Mouse (Mus musculus): ENCODE data around the gene Gm17304.

Gene Gm17304

DNA sequence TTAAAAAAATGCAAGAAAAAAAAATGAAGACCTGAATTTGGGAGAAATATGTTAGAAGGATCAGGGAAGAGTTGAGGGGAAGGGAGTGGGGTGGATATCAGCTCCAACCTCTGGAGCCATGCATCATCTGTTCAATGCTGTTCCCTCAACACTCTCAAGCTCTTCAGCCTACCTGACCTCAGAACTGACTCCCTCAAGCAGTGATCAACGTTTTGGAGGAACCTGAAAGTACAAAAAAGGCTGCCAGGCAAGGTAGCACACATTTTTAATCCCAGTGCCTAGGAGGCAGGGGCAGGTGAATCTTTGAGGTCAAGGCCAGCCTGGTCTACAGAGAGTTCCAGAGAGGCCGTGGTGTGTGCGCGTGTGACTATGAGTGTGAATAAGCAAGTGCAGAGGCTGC is at the start of gene Gm17304:
Gene Gm17304, plus strand, starts transcription at position 301 of the 400 bp plus-strand sequence.
- DNase-seq (ENCODE audit: low spot score in 2 of 2): no peak

DNA sequence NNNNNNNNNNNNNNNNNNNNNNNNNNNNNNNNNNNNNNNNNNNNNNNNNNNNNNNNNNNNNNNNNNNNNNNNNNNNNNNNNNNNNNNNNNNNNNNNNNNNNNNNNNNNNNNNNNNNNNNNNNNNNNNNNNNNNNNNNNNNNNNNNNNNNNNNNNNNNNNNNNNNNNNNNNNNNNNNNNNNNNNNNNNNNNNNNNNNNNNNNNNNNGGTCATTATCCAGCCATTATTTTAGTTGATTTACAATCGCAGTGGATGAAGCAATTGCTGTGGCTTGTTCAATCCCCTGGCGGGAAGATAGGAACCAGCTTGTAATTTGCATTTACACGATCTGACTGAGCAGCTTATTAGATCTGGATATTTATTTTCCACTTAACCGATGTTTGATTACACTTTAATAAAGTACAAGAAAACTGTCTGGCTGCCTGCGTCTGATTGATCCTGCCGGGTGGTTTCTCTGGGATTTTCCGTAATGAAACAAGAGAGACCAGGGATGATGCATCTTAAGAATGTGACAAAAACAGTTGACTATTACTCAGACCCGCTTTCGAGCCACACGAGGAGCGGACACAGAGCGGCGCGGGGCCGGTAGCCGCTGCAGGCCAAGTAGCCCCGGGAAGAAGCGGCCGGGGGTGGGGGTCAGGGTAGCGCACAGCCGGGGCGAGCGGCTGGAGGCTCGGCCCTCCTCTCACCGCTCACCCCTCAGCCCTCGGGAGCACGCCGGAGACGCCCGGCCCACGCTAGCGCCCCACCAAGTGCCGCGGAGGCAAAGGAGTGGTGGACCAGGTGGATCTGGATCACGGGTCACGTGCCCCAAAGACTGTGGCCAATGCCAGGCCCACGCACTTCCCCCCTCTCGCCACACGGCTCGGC is 48.0 kb upstream of the Gm17304 start:
- DNase-seq (ENCODE audit: low spot score in 2 of 2): no peak

DNA sequence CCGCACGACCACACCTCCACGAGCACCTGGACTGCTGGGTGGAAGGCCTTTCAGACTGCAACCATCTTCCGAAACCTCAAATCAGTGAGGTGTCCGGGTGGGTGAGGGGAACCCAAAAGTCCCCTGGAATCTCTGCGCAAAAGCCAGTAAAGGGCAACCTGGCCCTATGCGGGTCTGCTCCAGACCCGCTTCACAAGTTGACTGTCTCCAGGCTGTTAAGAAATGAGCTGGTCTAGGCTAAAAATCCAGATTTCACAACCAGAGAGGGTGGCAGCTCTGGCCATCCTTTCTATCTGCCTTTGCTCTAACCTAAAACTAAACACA is 47.4 kb upstream of the Gm17304 start:
- DNase-seq (ENCODE audit: low spot score in 2 of 2): no peak

DNA sequence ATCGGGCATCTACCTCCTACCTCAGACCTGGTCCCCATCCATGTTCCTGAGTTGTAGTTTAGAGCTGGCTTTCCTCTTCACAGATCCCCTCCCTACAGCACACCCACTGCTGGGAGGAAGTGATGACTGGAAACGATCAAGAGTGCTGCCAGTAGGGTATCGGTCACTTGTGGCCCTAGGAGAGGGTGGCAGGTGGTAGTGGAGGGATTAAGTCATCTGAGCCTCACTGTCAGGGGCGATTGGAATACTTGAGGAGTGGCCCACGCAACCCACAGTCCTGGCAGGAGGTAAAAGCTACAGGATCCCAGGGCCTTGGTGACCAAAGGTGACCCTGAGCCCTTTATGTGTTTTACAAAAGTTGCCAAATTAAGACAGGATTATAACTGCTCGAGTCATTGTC is 42.9 kb upstream of the Gm17304 start:
- DNase-seq (ENCODE audit: low spot score in 2 of 2): no peak

DNA sequence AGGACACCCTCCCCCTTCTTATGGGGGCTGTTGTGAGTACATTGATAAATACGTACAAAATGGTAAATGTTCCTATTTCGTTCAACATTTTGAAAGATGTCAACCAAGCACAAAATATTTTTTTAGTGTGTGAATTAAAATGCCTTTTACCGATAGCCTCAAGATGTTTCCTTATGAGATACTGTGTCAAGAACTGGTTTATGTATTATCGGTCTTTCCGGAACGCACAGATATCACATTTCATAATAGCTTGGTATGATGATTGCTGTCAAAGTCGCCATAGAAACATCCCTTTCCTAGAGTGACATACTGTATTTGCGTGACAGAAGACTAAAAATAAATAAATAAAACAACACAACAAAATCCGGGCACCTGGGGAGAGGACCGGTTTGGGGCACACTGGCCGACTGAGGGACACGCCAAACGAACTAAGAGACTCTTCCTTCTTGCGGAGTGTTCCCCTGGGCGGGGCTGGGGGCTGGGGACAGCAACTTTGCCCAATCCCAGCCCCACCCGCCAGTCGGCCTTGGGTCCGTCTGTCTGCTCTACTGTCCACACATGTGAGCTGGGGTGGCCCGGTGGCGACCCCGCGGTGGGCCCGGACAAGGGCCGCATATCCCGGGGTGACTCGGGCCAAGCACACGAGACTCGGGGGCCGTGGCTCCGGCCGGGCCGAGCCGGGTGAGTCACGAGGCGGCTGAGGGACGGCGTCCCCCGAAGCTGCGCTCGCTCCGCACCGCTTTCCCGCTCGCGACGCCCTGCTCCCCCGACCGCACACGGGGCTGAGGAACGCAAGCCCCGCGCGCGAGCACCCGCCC is 34.9 kb upstream of the Gm17304 start:
- DNase-seq (ENCODE audit: low spot score in 2 of 2): no peak

DNA sequence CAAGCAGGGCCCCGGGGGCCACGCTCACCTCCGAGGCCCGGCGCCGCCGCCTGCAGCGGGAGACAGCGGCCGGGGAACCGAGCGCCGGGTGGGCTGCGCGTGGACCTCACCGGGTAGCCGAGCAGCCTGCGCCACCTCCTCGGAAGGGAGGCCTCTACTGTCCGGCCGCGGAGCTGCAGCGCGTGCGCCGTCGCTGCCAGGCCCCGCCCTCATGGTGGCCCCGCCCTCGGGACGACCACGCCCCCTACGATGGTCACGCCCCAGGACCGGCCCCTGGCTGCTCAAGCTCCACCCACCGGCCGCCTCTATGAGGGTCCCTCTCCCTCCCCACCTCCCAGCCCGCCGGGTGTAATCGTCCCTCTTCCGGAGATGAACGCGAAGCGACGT is 34.3 kb upstream of the Gm17304 start:
- DNase-seq (ENCODE audit: low spot score in 2 of 2): peak; percentile 83 to 92

DNA sequence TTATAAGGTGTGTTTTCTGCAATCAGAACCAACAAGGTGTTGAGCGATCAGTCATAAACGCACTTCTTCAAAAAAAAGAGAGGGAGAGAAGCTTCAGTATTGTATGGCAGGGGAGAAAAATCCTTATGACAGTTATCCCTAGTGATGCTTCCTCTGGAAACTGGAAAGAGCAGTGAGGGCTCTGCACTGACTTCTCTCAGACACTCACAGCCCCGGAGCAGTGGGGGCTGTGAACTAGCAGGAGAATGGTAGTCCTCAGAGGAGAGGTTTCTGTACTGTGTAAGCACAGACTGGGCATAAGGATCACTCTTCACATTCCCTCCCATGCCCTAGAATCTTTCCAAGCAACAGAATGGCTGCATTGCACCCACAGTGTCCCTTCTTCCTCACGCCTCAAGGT is 33.8 kb upstream of the Gm17304 start:
- DNase-seq (ENCODE audit: low spot score in 2 of 2): no peak

DNA sequence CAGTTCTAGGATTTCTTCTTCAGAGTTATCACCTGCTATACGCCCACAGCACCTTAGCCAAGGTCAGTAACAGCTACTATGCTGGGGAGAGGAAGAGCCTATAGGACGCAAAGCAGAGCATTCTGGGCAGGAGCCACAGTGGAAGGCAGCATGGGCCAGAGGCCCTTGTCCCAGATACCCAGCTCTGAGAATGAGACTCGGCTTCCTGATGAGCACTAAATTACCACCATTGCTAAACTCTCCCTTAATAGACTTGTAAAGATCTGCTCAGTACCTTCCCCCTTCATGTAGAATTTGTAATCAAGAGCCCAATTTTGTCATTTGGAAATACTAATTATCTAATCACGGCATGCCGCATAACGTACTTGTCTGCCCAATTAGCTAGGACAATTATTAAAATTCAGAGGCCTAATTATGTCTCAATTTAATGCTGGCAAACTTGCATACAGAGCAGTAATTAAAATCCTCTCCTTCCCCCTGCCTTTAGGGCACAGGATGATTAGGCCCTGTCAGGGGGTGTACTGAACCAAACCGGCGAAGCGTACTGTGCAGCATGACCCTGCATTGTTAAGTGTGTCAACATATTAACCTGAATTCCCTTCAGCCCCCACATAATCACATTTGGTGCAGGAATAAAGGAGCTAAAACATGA is 31.5 kb upstream of the Gm17304 start:
- no peak for DNase-seq (ENCODE audit: low spot score in 2 of 2)

DNA sequence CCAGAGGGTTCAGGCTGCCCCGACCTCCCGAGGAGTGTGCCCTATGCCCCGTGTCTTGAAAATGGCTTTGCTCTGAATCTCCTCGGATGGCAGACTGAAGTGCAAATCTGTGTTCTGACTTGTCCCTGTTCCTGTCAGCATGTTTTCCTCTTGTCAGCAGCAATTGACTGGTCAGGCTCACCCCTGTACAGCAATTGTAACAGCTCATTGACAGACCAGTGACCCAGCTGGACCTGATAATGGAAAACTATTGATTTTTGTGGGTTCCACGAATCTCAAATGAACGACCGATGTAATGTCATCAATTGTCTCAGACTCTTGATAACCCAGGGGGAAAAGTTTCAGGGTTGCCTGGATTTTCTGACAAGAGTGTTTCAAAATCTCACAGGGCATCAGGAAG is 28.0 kb upstream of the Gm17304 start:
- no peak for DNase-seq (ENCODE audit: low spot score in 2 of 2)

DNA sequence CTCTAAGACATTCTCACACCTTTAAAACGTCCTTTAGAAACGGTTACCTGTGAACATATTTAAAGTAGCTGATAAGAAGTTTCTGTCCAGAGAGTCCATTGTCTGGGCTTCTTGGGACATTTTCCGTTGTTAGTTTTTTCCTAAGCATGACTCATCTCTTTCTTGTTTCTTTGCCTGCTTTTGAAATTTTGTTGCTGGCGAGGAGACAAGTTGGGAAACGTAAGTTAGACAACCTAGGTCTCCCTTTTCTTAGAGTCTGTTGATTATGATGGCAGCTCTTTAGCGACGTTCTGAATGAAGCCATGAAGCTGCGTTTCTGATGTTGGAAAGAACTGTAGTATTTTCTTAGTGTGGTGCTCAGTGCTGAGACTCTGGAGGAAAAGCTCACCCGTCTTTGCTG is 19.9 kb upstream of the Gm17304 start:
- no peak for DNase-seq (ENCODE audit: low spot score in 2 of 2)

DNA sequence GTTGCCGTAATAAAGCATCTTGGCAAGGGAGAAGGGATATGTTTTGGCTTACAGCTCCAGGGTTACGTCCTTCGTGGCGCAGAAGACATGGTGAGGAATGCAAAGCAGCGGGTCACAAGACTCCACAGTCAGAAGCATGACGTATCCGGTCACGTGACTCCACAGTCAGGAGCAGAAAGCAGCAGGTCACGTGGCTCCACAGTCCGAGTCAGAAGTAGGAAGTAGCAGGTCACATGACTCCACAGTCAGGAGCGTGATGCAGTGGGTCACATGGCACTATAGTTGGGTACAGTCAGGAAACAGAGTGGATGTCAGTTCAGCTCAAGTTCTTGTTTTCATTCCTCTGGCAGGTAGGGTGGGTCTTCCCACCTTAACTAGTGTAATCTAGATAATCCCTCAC is 19.2 kb upstream of the Gm17304 start:
- no peak for DNase-seq (ENCODE audit: low spot score in 2 of 2)

DNA sequence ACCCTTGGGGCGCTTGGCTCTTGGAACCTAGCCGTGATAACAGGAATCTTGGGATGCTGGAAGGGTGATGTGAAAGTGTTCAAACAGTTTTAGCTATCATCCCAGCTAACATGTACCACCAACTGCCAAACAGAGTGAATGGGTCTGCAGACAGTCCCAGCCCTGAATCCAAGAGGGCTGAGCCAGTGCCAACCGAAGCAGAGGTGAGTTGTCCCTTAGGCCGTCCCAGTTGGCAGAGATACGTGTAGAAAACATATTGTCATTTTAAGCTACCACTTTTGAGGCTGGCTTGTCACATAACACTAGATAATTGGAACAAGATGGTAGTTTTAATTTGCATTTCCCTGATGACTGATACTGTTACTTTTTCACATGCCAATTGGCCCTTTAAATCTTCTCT is 18.2 kb upstream of the Gm17304 start:
- no peak for DNase-seq (ENCODE audit: low spot score in 2 of 2)

DNA sequence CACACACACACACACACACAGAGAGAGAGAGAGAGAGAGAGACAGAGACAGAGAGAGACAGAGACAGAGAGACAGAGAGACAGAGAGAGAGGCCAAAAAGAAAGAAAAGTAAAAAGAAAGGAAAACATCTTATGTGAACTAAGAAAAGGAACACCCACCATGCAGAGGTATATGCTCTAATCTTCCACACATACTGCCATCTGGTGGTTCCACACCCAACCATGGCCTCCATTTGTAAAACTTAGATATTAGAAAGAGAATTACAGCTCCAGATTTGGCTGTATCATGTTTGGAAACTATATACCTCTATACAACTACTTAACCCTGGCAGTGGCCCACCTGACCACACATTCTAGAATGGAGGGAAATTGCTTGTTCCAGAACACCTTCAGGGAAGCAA is 14.5 kb upstream of the Gm17304 start:
- DNase-seq (ENCODE audit: low spot score in 2 of 2): no peak

DNA sequence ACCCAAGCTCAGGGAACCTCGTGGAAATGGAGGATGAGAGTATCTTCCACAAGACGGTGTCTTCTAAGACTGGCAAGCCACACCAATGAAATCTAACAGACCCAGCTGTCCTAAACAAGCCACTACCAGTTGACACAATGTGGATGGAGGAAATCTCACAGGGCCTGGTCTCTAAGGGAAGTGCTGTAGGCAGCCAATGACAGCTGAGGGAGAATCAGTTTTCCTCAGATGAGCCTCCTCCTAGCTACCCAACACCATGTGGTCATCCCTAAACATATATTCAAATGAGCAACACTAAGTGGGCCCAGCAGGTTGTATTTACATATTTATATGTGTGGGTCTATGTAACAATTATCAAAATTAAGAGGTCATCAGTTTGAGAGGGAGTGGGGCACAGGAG is 11.4 kb upstream of the Gm17304 start:
- DNase-seq (ENCODE audit: low spot score in 2 of 2): no peak

DNA sequence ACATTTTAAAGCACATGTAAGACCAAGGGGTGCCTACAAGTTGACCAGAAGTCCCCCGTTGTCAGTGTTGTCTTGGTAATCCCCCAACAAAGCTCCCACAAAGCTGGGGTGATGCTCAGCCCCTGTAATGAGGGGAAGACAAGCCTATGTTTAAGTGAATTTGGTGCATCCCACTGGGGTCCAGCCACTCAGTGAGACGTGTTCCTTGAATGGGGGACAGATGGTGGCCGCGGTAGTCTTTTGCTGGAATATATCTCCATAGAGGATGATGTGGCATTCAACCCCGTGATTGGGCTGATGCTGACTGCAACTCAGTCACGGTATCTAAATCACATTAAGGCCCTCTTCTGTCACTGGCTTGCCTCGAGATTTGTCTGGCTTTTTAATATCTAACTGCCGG is 9.4 kb upstream of the Gm17304 start:
- no peak for DNase-seq (ENCODE audit: low spot score in 2 of 2)

DNA sequence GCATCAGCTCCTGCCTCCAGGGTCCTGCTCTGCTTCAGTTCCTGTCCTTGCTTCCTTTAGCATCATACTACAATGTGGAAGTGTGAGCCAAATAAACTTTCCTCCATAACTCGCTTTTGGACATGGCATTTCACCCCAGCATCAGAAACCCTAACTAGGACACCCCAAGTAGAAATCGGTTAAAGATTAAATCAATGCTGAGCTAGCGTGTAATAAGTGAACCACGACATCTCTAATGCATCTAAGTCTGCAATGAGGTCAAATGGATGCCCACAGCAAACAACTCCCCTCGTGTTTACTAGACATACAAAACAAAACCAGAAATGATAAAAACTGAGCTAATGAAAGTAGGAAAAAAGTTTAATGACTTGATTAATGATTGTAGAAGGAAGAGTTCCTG is 4.5 kb upstream of the Gm17304 start:
- no peak for DNase-seq (ENCODE audit: low spot score in 2 of 2)

DNA sequence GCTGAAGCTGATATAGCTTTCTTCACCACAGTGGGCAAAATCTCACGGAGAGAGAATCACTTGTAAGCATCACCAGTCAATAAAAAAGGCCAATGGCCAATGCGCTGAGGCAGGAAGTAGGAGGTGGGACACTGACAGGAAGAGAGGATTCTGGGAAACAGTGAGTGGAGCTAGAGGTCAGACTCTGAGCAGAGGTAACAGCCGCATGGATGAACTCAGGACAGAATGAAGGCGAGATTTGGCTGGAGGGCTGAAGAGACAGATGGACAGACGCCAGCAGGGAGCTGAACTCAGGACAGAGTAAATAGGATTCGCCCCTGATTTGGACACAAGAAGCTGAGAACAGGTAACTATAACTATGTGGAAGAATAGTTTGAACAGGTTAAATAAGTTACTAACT is 3.8 kb upstream of the Gm17304 start:
- no peak for DNase-seq (ENCODE audit: low spot score in 2 of 2)

DNA sequence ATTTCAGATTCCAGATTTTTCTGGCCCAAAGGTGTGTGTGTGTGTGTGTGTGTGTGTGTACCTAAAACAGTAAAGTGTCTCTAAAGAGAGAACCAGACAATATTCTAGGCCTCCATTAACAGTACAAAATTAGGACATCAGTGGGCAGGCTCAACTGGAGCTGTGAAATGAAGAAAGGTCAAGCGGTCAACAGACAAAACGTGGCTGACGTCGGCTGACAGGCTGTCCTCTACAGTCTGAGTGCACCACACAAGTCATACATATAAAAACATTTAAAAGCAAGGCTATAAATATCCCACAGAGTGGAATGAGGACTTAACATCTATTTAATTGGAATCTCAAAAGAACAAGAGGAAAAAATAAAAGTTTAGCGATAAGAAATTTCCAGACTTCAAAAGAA is 1.8 kb upstream of the Gm17304 start:
- no peak for DNase-seq (ENCODE audit: low spot score in 2 of 2)

DNA sequence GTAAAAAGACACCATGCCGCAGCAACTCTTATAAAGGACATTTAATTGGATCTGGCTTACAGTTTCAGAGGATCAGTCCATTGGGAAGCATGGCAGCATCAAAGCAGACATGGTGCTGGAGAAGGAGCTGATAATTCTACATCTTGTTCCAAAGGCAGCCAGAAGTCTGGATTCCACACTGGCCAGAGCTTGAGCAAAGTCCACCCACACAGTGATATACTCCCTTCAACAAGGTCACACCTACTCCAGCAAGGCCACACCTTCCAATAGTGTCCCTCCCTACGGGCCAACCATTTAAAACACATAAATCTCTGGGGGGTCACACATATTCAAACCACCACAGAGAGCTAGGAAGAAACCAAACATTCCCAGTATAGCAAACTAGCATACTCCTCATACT is 3.3 kb downstream of the Gm17304 start:
- DNase-seq (ENCODE audit: low spot score in 2 of 2): no peak

DNA sequence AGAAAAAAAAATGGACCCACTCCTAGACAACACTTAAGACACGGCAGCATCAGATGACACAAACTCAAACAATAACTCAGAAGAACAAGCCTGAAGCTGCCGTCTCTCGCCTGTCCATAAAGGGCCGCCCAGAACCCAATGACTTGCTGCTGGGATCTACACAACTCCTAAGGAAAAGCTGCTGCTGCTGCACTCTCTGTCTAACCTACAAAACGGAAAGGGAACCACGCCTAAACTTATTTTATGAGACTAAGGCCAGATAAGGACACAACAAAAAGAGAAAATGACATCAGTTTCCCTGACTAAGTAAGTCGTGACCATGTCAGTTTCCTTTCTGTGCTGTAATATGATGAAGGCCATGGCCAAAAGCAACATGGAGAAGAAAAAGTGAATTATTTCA is 5.7 kb downstream of the Gm17304 start:
- no peak for DNase-seq (ENCODE audit: low spot score in 2 of 2)

DNA sequence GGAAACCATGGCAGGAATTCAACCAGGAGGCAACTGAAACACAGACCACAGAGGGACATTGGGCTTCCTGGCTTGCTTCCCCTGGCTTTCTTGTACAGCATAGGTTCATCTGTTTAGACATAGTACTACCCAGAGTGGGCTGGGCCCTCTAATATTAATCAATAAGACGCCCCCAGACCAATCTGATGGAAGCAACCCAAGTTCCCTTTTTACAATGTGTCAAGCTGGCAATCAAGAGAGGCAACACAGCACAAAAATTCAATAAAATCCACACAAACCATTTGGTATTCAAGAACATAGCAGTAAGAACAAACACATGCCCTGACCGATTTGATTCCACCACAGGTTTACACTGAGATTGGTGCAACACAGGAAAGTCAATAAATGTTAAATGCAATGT is 6.1 kb downstream of the Gm17304 start:
- DNase-seq (ENCODE audit: low spot score in 2 of 2): no peak

DNA sequence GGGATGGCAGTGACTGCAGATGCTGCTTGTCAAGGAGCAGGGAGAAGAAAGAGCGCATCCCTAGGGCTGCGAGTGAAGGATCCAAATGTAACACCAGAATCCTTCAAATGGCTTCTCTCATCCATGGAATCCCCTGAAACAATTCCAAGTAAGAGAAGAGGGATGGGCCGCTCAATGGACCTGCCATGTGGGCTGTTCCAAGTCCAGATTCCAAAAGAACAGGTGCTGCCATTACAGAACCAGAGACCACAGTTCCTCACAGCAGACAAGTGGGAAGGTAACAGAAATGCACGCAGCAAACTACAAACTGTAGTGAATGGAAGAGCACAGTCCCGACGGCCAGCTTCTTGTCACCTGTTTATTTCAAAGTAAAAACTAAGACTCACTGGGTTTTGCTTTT is 11.5 kb downstream of the Gm17304 start:
- DNase-seq (ENCODE audit: low spot score in 2 of 2): no peak

DNA sequence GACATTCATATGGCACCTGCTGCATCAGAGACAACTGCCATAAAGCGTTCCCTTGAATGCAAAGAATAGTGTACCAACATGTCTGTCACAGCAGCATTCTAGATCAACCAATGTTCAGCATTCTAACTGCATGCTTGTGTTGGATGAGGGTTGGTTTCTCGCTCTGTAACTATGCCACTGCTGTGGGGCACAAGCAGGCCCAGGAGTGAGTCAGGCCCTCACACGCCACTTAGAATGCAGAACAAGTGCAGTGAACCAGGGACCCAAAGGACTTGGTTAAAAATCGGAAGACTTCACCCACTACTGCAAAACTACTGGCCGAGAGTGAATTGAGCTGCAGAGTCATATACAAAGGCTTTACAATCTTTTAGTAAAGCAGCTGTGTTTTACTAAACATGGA is 13.3 kb downstream of the Gm17304 start:
- DNase-seq (ENCODE audit: low spot score in 2 of 2): no peak

Measured in cerebellum, postnatal 4 days (tissue).